Mouse (Mus musculus): ENCODE measurements around the gene Gcm1.
"Not testable (repeated sequence)": the region's sequence is repeated elsewhere in the genome, so short reads cannot be mapped to it uniquely, and the experiment has no call there.

The Gcm1 gene

GRCm38 (mm10) chr9:78050452-78050970 lies 1.2 kb upstream of the Gcm1 start:
- no peak for DNase-seq

DNA sequence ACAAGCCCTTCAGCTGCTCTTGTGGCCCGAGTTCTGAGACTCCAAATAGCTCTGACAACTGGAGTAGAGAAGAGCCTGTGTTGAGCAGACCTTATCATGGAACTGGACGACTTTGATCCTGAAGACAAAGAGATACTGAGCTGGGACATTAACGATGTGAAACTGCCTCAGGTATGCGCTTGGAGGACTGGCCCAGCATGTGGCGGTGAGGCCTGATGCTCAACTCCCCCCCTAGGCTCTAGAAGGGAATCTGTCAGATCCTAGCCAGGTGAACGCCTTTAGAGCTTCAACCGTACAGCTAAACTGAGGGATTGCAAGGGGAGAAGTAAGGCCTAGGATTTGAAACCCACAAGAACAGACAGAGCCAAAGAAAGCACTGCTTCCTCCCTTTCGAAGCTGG lies 2.1 kb downstream of the Gcm1 start:
- DNase-seq = no peak

- no peak for DNase-seq
Measured at GRCm38 (mm10) chr9:78054298-78054697, 2.6 kb downstream of the Gcm1 start.

- no peak for DNase-seq
Measured at GRCm38 (mm10) chr9:78059525-78060120, 7.9 kb downstream of the Gcm1 start.

DNA sequence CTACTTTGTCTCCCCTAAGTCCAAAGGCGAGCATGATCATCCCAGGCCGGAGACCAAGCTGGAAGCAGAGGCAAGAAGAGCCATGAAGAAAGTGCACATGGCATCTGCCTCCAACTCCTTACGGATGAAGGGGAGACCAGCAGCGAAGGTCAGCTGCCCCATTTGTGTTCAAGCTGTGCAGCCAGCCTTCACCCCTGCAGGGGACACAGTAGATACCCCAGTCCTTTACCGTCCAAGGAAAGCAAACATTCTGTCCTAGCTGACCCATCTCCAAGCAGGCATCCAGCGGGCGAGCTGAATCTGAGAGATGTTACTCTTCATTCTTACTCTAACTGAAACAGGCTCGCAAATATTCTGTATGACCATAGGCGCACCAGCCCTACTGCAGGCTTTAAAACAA lies 10.7 kb downstream of the Gcm1 start:
- no peak for DNase-seq

DNA sequence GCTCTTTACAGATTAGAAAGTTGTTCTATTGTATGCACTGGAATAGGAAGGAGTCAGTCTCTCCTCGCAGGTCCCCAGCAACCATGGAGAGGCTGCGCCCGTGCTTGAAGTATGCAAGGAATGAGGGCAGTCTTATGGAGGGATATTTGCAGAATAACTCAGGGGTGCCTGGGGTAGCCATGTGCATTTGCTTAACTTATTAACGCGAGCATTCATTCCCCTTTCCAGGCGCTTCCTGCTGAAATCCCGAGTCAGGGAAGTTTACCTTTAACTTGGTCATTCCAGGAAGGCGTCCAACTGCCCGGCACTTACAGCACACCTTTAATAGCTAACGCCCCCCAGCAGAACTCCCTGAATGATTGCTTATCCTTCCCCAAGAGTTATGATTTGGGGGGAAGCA lies 12.4 kb downstream of the Gcm1 start:
- DNase-seq = no peak

- no peak for DNase-seq
Measured at GRCm38 (mm10) chr9:78070496-78070895, 18.8 kb downstream of the Gcm1 start.

GRCm38 (mm10) chr9:78071626-78072025 lies 19.9 kb downstream of the Gcm1 start:
- DNase-seq = no peak

DNA sequence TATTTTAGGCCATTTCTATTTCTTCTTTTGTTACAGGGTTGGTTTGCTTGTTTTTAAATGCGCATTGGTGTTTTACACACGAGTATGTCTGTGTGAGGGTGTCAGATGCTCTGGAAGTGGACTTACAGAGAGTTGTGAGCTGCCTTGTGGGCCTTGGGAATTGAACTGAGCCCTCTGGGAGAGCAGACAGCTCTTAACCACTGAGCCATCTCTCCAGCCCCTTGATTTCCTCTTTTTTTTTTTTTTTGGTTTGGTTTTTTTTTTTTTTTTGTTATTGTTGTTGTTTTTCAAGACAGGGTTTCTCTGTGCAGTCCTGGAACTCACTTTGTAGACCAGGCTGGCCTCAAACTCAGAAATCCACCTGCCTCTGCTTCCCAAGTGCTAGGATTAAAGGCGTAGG lies 21.6 kb downstream of the Gcm1 start:
- DNase-seq = not testable (repeated sequence)

- no peak for DNase-seq
Measured at GRCm38 (mm10) chr9:78073713-78074340, 22.1 kb downstream of the Gcm1 start.

DNA sequence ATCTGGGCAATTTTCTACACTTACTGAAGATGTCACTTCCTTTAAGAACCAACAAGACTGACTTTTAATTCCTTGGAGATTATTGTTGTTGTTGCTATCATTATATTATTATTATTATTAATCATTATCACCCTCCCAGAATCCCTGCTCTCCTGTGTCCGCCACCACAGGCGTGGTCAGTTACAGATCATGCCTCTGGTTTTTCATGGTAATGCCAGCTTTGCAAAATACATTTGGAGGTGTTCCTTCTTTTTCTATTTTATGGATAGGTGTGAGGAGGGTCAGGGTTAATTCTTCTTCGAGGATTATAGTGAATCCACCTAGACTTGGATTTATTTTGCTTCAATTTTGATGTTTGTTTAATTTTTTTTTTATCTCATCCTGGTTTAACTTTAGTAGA lies 23.5 kb downstream of the Gcm1 start:
- DNase-seq = no peak

DNA sequence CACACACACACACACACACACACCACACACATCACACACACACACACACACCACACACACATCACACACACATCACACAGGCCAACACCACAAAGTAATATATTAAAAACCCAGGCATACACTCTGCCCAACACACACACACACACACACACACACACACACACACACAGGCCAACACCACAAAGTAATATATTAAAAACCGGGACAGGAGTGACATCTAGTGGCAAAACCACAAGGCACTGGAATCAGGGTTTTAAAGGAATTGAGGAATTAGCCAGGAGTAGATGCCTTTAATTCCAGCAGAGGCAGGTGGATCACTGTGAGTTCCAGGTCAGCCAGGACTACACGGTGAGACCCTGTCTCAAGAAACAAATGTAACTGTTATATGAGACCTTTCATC lies 26.5 kb downstream of the Gcm1 start:
- no peak for DNase-seq

DNA sequence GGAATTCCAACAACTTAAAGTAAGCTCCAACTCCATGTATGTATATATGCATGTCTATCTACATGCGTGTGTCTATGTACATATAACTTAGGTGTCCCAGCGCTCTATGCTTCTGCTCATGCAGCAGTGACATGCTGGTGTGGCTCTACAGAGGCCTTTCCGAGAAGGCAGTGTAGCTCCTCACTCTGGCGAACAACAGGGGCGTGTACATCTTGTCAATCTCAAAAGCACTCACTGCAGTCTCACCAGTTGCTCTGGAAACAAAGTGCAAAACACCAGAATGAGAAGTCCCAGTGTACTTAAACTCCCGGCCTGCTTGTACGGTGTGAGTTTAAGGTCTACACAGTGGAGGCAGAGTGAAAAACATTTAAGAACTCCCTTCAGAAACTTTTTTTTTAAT lies 30.1 kb downstream of the Gcm1 start:
- no peak for DNase-seq

DNA sequence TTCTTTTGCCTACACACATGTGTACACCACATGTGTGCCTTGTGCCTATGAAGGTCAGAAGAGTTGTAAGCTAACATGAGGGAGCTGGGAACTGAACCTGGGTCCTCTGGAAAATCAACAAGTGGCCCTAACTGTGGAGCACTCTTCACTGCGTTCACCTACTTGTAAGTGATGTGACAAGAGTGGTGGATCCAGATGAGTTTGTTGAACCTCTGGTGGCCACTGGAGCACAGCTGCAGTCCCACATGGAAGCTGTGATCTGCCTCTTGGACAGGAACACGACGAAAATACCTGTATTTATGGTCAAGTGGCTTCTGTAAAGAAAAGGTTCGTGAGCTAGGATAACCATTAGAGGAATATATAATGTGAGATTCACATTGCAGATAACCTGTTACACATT lies 32.6 kb downstream of the Gcm1 start:
- no peak for DNase-seq

DNA sequence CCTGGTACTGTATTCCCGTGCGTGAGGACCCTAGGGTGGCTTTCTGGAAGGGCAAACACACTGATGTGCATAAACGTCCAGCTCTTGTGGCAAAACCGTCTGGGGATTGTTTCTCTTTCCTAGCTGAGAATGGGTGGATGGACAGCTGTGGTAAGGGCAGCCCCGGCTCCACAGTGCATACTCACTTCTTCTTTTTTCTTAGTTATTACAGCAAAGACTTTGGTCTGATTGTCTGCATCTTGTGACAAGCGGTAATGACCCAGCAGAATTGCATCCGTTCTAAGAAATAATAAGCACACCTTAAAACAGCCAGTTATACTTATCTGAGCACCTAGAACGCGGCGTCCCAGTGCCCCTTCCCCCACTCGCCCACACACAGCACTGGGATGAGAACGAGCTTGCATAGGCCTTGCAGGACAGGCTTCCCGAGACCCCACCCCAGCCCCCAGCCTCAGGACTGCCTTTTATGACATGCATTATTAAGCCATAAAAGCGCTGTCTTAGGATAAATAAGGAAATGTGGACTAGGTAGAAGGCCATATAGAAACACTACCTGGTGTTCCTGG lies 34.1 kb downstream of the Gcm1 start:
- no peak for DNase-seq

DNA sequence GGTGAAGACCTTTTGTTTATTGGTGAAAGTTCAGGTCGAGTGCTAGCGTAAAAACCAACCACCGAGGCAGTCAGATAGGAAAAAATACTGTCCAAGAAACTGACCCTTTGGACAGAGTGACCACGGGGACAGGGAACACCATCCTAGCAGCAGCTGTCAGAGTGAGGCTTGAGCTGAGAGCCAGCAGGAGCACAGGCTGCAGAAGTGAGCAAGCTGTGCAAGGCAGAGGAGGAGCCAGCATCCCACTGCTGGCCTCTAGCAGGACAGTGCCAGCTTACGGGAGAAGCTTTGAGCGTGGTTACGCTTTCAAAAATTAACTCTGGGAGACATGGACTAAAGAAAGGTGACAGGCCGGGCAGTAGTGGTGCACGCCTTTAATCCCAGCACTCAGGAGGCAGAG lies 36.0 kb downstream of the Gcm1 start:
- DNase-seq = no peak

GRCm38 (mm10) chr9:78088521-78088920 lies 36.8 kb downstream of the Gcm1 start:
- no peak for DNase-seq

DNA sequence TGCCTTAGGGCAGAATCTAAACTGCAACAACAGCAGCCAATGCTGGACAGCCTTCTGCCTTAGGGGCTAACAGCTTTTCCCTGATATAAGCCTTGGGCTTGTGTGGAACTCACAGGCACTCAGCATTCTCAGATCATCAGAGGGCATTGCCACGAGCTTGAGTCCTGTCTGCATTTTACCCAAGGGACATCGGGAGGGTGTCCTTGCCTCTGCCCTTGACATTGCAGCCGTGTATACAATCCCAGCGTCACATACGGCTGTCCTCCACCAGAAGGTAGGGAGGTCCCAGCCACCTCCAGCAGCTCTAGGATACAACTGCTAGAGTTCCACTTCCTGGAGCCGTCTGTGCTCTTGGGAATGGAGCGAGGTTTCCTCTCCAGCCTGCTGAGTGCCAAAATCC lies 37.2 kb downstream of the Gcm1 start:
- DNase-seq = no peak

GRCm38 (mm10) chr9:78089906-78090305 lies 38.2 kb downstream of the Gcm1 start:
- DNase-seq = no peak

DNA sequence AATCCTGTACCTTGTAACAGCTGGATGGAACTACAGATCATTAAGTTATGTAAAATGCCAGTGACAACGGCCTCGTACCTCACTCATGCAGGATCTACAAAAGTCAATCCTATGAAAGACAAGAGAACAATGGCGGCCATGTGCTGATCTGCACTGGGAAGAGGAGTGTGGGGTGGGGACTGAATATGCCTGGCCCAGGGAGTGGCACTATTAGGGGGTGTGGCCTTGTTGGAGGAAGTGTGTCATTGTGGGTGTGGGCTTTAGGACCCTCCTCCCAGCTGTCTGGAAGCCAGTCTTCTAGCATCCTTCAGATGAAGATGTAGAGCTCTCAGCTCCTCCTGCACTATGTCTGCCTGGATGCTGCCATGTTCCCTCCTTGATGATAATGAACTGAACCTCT lies 38.9 kb downstream of the Gcm1 start:
- no peak for DNase-seq

GRCm38 (mm10) chr9:78095686-78096085 lies 44.0 kb downstream of the Gcm1 start:
- no peak for DNase-seq

- DNase-seq = no peak
Measured at GRCm38 (mm10) chr9:78096376-78096775, 44.7 kb downstream of the Gcm1 start.

GRCm38 (mm10) chr9:78100956-78101355 lies 49.2 kb downstream of the Gcm1 start:
- no peak for DNase-seq

DNA sequence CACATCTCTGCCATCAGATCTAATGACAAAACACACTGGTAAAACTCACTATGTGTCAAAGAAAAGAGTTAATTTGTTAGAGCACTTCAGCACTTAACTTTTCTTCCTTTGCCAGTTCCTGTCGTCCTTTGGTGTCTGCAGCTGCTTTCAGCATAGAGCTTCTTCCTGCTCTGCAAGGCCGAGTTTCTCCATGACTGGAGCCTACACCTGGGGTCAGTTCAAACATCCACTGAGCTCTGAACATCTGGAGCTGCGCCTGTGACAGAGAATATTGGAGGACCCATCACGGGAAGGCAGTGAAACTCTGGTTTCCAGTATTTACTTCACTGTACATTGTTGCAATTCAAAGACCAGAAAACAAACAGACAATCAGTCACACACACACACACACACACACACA lies 49.7 kb downstream of the Gcm1 start:
- no peak for DNase-seq

Data from cerebellum, postnatal 25 days (tissue).